Mouse (Mus musculus) fibroblast of lung, adult 2 months (primary cell): ENCODE data around the gene Ccdc138.

Experiments used
- DNase-seq: peaks from one replicate; pipeline ENCODE4 v3.0.0-alpha.2; 2011; ENCODE audit warnings: low read depth

Ccdc138 gene

DNA sequence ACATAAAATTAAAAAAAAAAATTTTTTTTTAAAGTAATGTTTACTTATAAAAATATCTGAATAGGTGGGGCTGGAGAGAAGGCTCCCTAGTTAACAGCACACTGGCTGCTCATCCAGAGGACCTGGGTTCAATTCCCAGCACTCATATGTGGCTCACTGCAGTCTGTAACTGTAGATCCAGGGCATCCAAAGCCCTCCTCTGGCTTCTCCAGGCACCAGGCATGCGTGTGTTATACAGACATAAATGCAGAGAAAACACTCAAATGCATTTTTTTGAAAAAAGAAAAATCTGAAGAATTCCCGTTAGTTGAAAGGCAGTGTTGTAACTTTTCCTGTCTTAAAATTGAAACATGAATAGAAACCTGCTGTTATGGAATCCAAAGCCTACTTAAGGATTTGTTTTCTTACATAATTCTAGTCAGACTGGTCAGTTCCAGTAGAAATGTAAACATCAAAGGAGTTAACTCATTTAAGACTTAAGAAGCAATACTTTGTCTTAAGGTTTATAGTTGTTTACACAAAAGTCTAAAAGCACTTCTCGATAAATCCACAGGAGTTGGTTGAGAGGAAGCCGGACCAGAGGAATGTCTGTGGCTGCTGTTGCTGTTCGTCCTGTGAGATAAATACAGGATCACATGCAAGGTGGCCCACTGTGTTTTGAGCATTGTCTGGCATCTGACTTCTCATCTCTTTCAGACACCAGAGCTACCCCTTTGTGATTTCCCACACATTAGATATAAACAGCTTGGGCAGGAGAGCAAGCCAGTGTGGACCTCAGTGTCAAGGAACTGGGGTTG lies 87.9 kb downstream of the Ccdc138 start:
- DNase-seq: peak; percentile 51

DNA sequence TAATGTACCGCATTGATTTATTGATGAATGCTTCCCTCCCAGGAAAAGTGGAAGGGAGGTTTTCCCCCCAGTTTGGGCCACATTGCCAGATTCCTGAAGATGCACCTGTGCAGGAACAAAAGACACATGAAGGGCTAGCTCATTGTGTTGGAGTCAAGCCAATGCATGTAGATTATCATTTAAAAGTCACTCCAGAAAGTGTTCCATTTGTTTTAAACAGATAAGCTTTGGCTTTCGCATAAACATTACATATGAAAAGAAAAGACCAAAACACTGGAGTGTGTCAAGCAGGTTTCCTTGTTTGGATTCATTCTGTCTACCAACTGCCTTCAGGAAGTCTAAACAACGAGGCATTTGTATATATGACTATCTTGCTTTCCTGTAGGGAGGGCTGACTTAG lies 96.7 kb downstream of the Ccdc138 start:
- no peak for DNase-seq

DNA sequence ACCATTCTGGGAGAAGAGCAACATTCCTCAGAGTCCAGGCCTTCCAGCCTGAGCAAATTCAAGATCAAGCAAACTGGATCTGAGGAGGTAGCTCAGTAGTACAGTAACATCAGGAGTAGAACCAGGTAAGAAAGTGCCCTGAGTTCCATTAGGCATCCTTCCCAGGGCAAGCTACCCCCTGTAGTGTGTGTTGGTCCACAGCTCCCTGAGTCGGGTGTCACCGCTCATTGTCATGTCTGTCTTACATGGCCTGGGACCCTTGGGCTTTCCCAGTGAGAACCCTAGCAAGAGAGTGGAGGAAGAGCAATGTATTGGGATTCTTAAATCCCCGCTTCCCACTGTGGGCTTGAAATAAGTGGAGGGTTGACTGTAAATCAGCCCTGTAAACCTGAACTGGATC lies 97.4 kb downstream of the Ccdc138 start:
- DNase-seq: no peak

DNA sequence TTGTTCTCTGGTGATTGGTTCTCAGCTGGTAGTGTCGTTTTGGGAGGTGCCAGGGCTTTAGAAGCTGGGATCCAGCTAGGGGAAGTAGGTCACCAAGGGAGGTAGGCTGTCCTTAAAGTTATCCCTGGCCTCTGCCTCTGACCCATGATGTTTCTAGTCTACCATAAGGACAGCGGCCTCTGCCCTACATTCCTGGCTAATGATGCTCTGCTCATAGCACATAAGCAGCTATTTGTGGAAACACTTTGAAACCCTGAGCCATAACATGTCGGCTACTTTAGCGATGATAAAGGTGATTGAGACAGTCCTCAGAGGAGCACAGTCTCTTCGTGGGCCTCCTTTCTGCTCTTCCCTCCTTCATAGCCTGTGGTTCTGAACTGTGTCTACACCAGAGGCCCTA lies 98.1 kb downstream of the Ccdc138 start:
- no peak for DNase-seq

DNA sequence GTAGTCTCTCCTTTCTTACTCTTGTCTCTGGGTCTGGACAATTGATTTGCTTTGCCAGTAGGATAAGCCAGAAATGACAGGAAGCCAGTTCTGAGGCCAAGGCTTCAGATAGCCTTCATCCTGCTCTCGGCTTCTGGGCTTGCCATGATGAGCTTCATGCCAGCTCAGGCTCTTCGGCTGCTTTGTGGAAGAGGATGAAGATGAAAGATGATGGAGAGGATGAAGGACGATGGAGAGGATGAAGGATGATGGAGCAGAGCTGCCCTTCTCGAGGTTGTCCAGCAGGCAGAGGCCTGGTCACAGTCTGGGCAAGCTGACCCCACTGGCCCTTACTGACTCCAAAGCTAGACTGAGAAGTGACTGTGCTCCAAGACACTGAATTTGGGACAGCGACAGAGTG lies 102.4 kb downstream of the Ccdc138 start:
- DNase-seq: no peak

DNA sequence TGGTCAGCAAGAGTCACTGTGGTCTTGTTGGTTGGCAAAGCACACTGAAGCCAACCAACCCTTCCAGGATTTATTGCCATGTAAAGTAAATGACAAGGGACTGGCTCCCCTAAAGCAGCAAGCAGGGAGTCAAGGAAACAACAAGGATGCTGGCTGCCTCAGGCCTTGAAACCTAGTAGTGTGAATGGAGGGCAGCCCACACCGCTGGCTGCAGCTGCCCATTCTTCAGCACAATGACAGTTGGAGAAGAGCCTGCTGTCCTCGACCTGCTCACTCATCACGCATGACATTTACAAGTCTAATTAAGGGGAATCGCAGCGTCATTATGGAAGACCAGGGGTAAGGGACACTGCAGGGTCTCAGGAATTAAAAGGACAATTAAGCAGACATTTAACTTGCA lies 103.2 kb downstream of the Ccdc138 start:
- DNase-seq: peak; percentile 8

DNA sequence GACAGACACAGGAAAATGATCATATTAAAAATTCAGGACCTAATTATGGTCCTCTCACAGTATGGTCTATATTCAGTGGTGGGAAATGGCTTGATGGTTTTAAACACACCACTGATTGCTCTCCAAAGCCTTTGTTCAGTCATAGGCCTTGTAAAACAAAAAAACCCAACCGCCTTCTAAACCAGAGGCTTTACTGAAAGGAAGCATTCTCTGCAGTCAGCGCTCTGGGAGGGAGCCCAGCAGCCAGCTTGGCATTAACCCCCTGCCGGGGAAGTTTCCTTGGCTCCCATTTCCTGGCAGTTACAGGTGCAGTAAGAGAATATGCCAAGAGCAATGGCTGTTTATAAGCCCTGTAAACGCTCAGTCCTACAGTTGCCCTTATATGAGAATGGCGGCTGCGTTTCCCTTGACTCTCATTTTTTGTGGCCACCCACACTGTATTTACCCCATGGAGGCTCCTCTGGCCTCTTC lies 103.7 kb downstream of the Ccdc138 start:
- peak; percentile 82 for DNase-seq

DNA sequence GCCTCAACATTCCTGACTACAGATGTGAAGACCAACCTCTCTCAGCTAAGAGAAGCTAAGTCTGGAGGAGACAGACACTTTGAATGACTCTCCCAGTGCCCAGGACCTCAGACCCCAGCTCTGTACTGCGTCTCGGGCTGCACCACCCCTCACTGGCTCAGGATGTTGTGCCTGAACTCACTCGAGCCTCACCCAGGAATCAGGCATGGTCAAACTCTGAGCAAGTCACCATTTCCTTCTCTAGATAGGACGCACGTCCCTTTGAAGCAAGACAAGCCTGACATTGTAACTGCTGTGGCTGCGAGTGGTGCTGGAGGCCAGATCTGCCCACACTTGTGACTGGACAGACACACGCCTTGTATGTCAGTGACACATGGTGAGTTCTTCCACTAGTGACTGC lies 104.2 kb downstream of the Ccdc138 start:
- no peak for DNase-seq

DNA sequence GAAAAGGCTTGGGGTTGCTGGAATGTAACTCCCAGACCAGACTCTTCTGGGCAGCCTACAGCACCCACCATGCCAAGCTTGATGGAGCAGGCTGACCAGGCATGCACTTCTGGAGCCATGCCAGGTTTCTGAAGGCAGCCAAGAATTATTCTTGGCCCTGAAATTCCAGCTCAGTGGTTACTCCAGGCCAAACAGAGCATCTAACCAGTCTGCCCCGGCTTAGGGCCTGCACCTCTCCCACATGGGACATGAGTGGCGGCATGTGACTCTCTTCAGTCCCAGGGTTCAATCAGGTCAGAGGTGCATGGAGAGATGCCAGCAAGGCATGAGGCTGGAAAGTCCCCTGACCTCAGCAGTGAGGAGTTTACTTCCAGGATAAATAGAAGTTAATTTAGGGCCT lies 107.0 kb downstream of the Ccdc138 start:
- peak; percentile 98 for DNase-seq

DNA sequence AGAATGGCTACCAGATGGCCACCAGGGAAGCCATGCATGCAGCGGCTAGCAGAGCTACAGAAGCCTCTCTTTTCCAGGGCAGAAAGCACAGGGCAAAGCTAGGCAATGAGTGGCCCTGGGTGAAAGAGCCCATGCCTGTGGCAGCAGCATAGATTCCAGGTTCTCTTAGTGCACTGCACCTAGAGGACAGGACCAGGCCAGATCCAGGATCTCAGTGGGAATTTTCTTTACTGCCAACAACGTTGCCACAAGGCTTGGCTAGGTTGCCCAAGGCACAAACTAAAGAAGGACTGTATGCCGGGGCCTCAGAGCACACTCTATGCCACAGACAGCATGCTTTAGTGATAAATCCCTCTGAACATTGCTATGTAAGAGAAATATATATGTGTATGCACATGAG lies 108.6 kb downstream of the Ccdc138 start:
- DNase-seq: no peak

DNA sequence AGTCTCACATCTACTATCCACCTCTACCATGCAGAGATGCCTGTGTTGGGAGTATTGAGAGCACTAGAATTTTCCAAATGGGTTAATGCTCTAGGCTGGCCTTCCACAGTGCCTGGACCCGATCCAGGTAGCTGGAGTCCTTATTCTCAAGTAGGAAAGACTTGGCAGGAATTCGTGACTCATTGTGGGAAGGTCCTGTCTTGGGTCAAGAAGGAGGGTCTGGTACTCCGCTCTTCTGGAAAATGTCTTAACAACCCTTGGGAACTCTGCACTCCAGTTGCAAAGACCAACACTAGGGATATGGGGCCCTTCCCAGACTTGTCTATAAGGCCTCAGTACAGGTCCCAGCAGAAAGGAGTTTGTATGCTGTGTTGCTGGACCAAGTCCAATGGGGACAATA lies 111.1 kb downstream of the Ccdc138 start:
- no peak for DNase-seq

DNA sequence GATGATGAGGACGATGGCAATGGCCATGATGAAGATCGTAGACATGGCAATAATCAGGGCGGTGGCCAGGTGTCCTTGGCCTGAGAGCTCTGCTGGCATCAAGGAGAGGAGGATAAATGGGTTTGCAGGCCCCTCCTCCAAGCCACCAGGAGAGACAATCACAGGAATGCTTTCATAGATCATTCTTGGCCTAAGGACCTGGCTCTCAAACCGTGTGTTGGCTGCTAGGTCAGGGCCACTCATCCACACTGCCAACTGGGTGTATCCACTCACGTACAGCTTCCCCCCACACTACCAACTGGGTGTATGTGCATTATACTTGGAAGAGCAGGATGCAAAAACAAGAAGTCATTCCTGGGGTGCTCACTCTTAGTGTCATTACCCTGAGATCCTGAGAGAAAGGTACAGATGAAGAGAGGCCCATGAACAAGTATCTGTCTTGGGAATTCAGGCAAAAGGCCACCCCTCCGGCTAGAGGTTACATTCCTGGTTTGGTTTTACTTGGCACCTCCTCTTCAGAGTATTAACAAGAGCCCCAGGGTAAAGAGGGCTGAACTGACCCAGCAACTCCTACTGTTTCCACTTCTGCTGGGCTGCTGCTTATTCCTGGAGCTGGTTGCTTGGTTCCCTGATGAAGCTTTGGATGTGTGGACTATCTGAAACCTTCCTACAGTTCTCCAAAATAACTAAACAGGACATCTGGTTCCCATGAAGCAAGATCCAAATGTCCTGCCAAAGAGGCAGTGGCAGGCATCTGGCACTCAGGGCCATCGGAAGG lies 112.9 kb downstream of the Ccdc138 start:
- DNase-seq: no peak

DNA sequence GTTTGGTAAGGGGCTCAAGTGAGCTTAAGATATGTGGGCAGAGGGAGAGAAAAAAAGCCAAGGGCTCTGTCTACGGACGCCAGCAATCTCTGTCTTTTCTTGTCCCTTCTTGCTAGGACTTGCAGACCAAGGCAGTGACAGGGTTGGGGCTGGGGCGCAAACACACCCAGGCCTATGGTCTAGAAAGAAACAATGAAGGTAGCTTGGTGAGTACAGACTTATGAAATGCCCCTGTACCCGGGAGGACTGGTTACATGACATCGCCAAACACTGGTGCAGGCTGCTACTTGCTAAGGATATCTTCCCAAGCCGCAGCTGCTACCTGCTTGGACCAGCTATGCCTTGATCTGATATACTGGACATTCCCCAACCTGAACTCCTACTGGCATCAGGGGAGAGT lies 116.9 kb downstream of the Ccdc138 start:
- no peak for DNase-seq

DNA sequence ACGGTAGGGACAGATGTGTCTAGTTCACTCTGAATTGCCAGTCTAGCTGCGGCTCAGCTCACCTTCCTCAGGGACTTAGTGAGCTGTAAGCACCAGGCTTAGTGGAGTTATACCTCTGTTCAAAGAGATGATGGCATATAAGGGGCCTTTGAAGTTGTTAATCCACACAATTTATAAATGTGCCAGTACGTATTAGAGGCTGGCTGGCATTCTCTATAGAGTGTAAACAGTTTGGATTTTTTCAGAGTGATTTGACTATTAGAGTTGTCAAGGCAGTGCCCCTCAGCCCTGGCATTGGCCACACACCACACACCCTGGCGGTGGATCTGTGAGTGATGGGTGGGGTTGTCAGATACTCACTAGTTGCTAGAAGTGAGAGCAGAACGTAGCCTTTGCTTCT lies 118.8 kb downstream of the Ccdc138 start:
- no peak for DNase-seq

DNA sequence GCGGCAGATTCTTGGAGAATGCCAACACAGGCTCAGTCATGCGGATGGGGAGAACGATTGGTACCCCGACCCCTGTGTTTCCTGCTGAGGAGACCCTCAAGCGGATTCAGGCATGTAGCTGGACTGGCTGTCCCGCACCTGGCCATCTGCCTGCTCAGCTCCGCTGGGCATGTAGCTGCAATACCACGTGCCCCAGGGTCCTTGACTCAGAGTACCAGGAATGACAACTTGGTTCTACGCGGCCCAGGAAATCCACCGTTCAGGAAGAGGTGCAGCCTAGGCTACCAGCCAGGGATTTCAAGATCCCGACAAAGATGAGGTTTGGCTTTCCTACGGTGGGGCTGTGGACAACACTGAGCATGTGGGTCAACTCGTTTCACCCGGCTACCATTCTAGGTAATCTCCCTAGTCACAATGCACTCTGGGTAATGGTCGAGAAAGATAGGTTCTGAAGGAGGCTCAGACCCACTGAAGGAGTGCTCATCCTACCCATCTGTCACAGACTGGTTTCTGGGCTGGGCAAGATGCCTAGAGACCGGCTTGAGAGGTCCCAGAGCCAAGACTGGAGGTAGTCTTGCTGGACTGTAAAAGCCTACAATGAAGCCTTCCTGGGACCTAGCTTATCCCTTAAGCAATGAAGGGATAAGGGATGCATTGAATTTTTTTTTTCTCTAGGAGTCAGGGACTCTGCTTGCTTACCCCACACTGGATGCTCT lies 120.9 kb downstream of the Ccdc138 start:
- DNase-seq: no peak

DNA sequence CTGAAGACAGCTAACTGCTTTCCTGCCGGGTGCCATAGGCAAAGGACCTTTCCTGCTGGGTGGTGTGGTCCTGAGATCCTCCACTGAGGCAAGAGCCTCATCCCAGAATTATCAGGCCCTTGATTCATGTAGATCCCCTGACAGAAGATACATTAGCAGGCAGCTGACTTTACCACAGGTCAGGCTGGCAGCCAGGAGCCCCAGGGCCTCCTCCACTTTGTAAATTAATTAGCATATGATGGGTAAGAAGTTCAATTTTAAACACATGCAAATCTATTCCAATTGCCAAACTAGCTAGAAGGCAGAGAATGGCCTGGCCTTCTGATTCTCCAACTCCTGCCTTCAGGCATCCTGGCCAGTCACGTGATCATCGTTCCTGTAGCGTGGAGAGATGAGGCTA lies 121.5 kb downstream of the Ccdc138 start:
- no peak for DNase-seq

DNA sequence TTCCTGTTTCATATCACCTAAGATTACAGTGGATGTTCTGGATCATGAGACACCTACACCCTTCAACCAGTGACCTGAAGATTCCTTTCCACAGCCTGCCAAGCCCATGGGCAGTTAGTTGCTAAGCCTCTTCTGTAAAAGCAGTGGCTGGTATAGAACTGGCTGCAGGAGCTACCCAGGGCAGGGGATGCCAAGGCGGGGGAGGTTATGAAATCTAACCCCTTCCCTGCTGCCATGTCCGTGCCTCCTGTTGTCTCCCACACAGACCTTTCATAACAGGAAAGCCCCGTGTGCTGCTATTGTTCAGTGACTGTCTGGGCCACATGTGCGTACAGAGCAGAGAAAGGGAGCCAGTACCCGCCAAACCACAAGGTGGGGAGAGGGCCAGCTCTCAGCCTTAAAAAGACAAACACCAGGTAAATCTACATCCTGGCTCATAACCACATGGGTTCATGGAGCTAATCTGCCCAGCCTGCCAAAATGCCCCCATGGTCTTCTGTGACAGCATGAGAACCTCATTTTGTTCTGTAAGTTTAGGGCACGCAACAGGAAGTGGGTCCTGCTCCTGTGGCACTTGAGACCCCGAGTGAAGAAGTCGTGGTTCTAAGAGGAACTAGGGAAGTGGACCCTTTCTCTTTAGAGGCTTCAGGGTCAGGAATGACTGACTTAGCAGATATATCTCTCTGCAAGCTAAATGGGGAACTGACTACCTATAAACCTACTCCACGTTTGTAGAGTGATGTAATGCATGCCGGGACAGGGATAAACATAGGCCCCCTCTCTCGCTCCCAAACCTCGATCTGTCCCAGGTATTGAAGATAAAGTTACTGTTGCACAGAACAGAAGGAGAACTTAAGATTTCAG lies 127.3 kb downstream of the Ccdc138 start:
- no peak for DNase-seq
